Mouse (Mus musculus) thymus, adult 2 months (tissue): ENCODE results near the gene Tbc1d20.

Experiments used
- CTCF ChIP-seq: fragments of 200-500 bp; IDR thresholded peaks from 2 replicates; pipeline ENCODE4 v1.5.1; 2012; ENCODE audit warnings: mild to moderate bottlenecking, control low read depth, low read length, moderate library complexity, borderline replicate concordance; ENCODE audit not compliant: control insufficient read depth, poor library complexity, insufficient read depth; ENCODE audit errors: extremely low read depth
- POLR2A ChIP-seq: fragments of 200-500 bp; IDR thresholded peaks from 2 replicates; pipeline ENCODE4 v1.6.1; 2012; ENCODE audit warnings: mild to moderate bottlenecking, low read length, control low read depth, moderate library complexity; ENCODE audit not compliant: control insufficient read depth, poor library complexity, insufficient read depth; ENCODE audit errors: extremely low read depth

GRCm38 (mm10) chr2:152305480-152305879, 11.9 kb downstream of the Tbc1d20 start:
- no peak for TF ChIP-seq CTCF
- no peak for TF ChIP-seq POLR2A
